8 mouse cellular contexts compared by ENCODE assay signal in the genomic region with DNA sequence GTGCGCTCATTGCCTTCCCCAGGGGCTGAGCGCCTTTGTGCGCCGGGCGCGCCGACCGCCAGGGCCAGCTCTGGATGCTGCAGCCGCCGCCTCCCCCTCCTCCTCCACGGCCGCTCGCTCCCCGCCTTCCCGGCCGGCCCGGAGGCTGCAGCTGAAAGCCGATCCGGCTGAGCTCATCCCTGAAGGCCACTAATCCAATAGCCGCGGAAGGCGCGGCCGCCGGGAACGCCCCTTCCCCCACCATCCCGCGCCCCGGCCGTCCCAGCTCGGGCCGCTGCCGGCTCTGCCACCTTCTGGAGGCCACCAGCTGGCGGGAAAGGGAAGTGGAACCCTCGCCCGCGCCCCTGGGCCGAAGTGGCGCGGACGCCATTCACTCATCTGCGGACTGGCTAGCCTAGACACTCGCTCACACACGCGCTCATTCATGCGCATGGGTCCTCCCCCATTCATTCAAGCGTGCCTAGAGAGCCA. TPM values are rescaled to one million over a fixed set of nuclear protein-coding genes. Genes with fewer than 3 reads are reported as not detected.
A peak's percentile ranks its signal among the peaks of the same experiment; 100 is the strongest.
DNase-seq lines count a peak whose midpoint lies in the region; ATAC-seq and TF ChIP-seq lines count a peak whose summit lies in the region.

A gene (minus strand): TSS at position 167 of the 471 bp plus-strand sequence.

- DNase-seq in cerebellum, adult 11 months, result peak; percentile 24
- DNase-seq in heart, postnatal 25 days (ENCODE audit: low spot score), result peak; percentile 67
- DNase-seq in layer of hippocampus, adult 18-20 months (ENCODE audit: low spot score in 2 of 2), result peak; percentile 50 to 63
- DNase-seq in lung, embryonic 14.5 days, result peak; percentile 94
- DNase-seq in thymus, postnatal 0 days (ENCODE audit: low spot score), result peak; percentile 25

- peak within 1 kb of the TSS; percentile 88 for H3K4me3 ChIP-seq in E14TG2a.4 (replicated peaks; ENCODE audit: low read length)
- H3K4me3 ChIP-seq in forebrain, embryonic 16.5 days (replicated peaks; ENCODE audit: low read length), result peak within 1 kb of the TSS; percentile 91
- H3K4me3 ChIP-seq in lung, embryonic 14.5 days (ENCODE audit: low read depth, low read length), result peak within 1 kb of the TSS; percentile 60
- peak within 1 kb of the TSS; percentile 85 for H3K4me3 ChIP-seq in olfactory bulb, adult 2 months (ENCODE audit: insufficient read depth, low read depth, low read length)

- intact Hi-C loops in heart, postnatal 25 days (cut with DNase I), result loop anchor here (2.0 to 5.0 kb wide), 3 partner anchors 48 to 101 kb away; no protein-coding TSS in a partner anchor

- H3K9me3 ChIP-seq in E14TG2a.4 (ENCODE audit: low read length), result peaks cover 5% of the 10 kb centered on the region
- H3K9me3 ChIP-seq in forebrain, embryonic 16.5 days (ENCODE audit: control insufficient read depth, low read length), result no peaks in the 10 kb centered on the region
- no peaks in the 10 kb centered on the region for H3K9me3 ChIP-seq in lung, embryonic 14.5 days (ENCODE audit: low read depth, low read length)

- peak within 1 kb of the TSS; percentile 90 for H3K4me2 ChIP-seq in forebrain, embryonic 16.5 days (ENCODE audit: low read length)
- peak within 1 kb of the TSS; percentile 92 for H3K4me2 ChIP-seq in lung, embryonic 14.5 days

- ATAC-seq in forebrain, embryonic 16.5 days, result peak; percentile 89
- peak; percentile 96 for ATAC-seq in lung, embryonic 14.5 days (ENCODE audit: insufficient read depth)

- H3K27me3 ChIP-seq in E14TG2a.4 (ENCODE audit: insufficient read depth, low read length), result peaks cover 65% of the 10 kb centered on the region
- no peaks in the 10 kb centered on the region for H3K27me3 ChIP-seq in forebrain, embryonic 16.5 days (replicated peaks; ENCODE audit: control insufficient read depth, insufficient read depth, low read length)
- H3K27me3 ChIP-seq in lung, embryonic 14.5 days (ENCODE audit: insufficient read depth, low read length), result peaks cover 4% of the 10 kb centered on the region; the same call in 1 of the 2 replicates

- peaks cover 54% of the 10 kb centered on the region for H3K4me1 ChIP-seq in E14TG2a.4 (replicated peaks; ENCODE audit: low read depth, low read length)
- H3K4me1 ChIP-seq in forebrain, embryonic 16.5 days (replicated peaks; ENCODE audit: control insufficient read depth, insufficient read depth, low read length), result peaks cover 35% of the 10 kb centered on the region
- H3K4me1 ChIP-seq in lung, embryonic 14.5 days (ENCODE audit: insufficient read depth), result peaks cover 11% of the 10 kb centered on the region
- H3K4me1 ChIP-seq in olfactory bulb, adult 2 months (ENCODE audit: control insufficient read depth, insufficient read depth, low read length), result peaks cover 22% of the 10 kb centered on the region

- TF ChIP-seq POLR2A in olfactory bulb, adult 2 months (IDR thresholded peaks at IDR 0.05; ENCODE audit: insufficient read depth, low read depth, low read length), result peak; percentile 32; the same call in 1 of the 2 replicates

- no peaks in the 10 kb centered on the region for H3K36me3 ChIP-seq in E14TG2a.4 (ENCODE audit: insufficient read depth, low read length)
- no peaks in the 10 kb centered on the region for H3K36me3 ChIP-seq in forebrain, embryonic 16.5 days (ENCODE audit: control insufficient read depth, insufficient read depth)
- H3K36me3 ChIP-seq in lung, embryonic 14.5 days (ENCODE audit: insufficient read depth), result no peaks in the 10 kb centered on the region

- WGBS in forebrain, embryonic 16.5 days, result under 1% methylated on average over 40 of the region's 47 CpGs
- under 1% methylated on average over 42 of the region's 47 CpGs for WGBS in lung, embryonic 14.5 days
- WGBS in olfactory bulb, adult 2 months, result under 1% methylated on average over 47 of the region's 47 CpGs

- peak within 1 kb of the TSS; percentile 98 for H3K9ac ChIP-seq in forebrain, embryonic 16.5 days (replicated peaks; ENCODE audit: low read depth, low read length)
- peak within 1 kb of the TSS; percentile 75 for H3K9ac ChIP-seq in lung, embryonic 14.5 days

- TF ChIP-seq CTCF in E14TG2a.4 (conservative IDR thresholded peaks at IDR 0.05; ENCODE audit: low read length), result no peak
- peak; percentile 55 for TF ChIP-seq CTCF in lung, embryonic 14.5 days (IDR thresholded peaks at IDR 0.05; ENCODE audit: low read depth)
- no peak; the same call in 1 of the 2 replicates for TF ChIP-seq CTCF in olfactory bulb, adult 2 months (IDR thresholded peaks at IDR 0.05; ENCODE audit: insufficient read depth, low read depth, low read length)

- H3K27ac ChIP-seq in forebrain, embryonic 16.5 days (ENCODE audit: low read length), result peak within 1 kb of the TSS; percentile 94
- peak within 1 kb of the TSS; percentile 91 for H3K27ac ChIP-seq in lung, embryonic 14.5 days (ENCODE audit: low read depth)
- H3K27ac ChIP-seq in olfactory bulb, adult 2 months (ENCODE audit: insufficient read depth, low read depth, low read length), result peak within 1 kb of the TSS; percentile 83

RNA-seq across cellular contexts. Expression of the gene that starts here (rescaled TPM):
- 20.9 and 23.4 TPM in 2 replicates for polyA plus RNA-seq in forebrain, embryonic 16.5 days (2015; fragmentation: Nextera tagmentation; extraction: Ambion mirVana)
- 10 to 100 TPM in 1 of 2 experiments, 1 to 10 TPM in 1; 5.6 to 10.5 TPM for total RNA-seq in heart, postnatal 25 days (2021)
- 1 to 10 TPM; 4.8 to 5.0 TPM for total RNA-seq in layer of hippocampus, adult 18-20 months (2021)
- polyA plus RNA-seq in lung, embryonic 14.5 days (2014; fragmentation: Nextera tagmentation; extraction: Ambion mirVana), result 13.7 and 16.6 TPM in 2 replicates
- not detected in 2 replicates for polyA plus RNA-seq in olfactory bulb, adult 2 months (2012; ENCODE audit: insufficient read depth, insufficient read length, low replicate concordance, missing spikeins)
- 1.7 and 2.2 TPM in 2 replicates for polyA plus RNA-seq in thymus, postnatal 0 days (2015; fragmentation: Nextera tagmentation; extraction: Ambion mirVana)

Comparison
In these comparisons a context has a peak if more than half of its experiments do, and no peak if none do; other contexts are left out.
1. Peak in every context shown above with its lines: DNase-seq, ATAC-seq, H3K4me3 ChIP-seq and H3K27ac ChIP-seq.
2. DNase-seq: peak in every context shown above with its lines; median percentile 94 in lung, embryonic 14.5 days; 67 in heart, postnatal 25 days; 56 in layer of hippocampus, adult 18-20 months; 25 in thymus, postnatal 0 days; 24 in cerebellum, adult 11 months.